Mouse (Mus musculus) kidney, embryonic 14.5 days (tissue): ENCODE measurements around the gene Abl1. TPM values are rescaled to one million over a fixed set of nuclear protein-coding genes. Genes with fewer than 3 reads are reported as not detected.
A peak's percentile ranks its signal among the peaks of the same experiment; 100 is the strongest.

Experiments
- ATAC-seq: fragments of 200-750 bp; cut with Nextera tagmentation; 2 replicates; pipeline ENCODE4 v1.8.0; 2017; ENCODE audit warnings: moderate number of reproducible peaks, mild to moderate bottlenecking, moderate TSS enrichment, moderate library complexity; ENCODE audit not compliant: low FRiP score, low TSS enrichment
- H3K27ac ChIP-seq: fragments of 300-500 bp; sonication (generic); 2 replicates; pipeline ENCODE4 v1.5.1; 2014; ENCODE audit warnings: low read depth, mild to moderate bottlenecking, low read length, moderate library complexity, mixed read lengths
- H3K27me3 ChIP-seq: fragments of 300-500 bp; sonication (generic); 2 replicates; pipeline ENCODE4 v1.6.1; 2014; ENCODE audit warnings: mild to moderate bottlenecking, low read length; ENCODE audit not compliant: control insufficient read depth, insufficient read depth
- H3K36me3 ChIP-seq: fragments of 300-500 bp; sonication (generic); 2 replicates; pipeline ENCODE4 v1.6.1; 2014; ENCODE audit warnings: low read length, mixed read lengths; ENCODE audit not compliant: control insufficient read depth, insufficient read depth
- H3K4me1 ChIP-seq: fragments of 300-500 bp; sonication (generic); 2 replicates; pipeline ENCODE4 v1.6.1; 2014; ENCODE audit warnings: low read length, mixed read lengths; ENCODE audit not compliant: control insufficient read depth, insufficient read depth
- H3K4me2 ChIP-seq: fragments of 300-500 bp; sonication (generic); replicated peaks from 2 replicates; pipeline ENCODE4 v1.6.1; 2014; ENCODE audit warnings: low read depth, mild to moderate bottlenecking, low read length
- H3K4me3 ChIP-seq: fragments of 300-500 bp; sonication (generic); 2 replicates; pipeline ENCODE4 v1.5.1; 2014; ENCODE audit warnings: mild to moderate bottlenecking, low read length
- H3K9ac ChIP-seq: fragments of 300-500 bp; sonication (generic); 2 replicates; pipeline ENCODE4 v1.6.1; 2014; ENCODE audit warnings: low read depth, mild to moderate bottlenecking, low read length, moderate library complexity
- H3K9me3 ChIP-seq: fragments of 300-500 bp; sonication (generic); 2 replicates; pipeline ENCODE4 v1.6.1; 2016; ENCODE audit warnings: low read length; ENCODE audit not compliant: control insufficient read depth
- WGBS: fragments of 180-500 bp; shearing (Covaris S2); extraction: QIAGEN DNeasy Blood & Tissue Kit; methylation state at CpG from one replicate; pipeline ENCODE4 v1.1.7; 2014; 5-methylcytosine and 5-hydroxymethylcytosine counted together
- polyA plus RNA-seq: library from polyadenylated mRNA; unstranded; fragments of >200 nt; fragmentation: Nextera tagmentation; extraction: Ambion mirVana; gene quantifications from 2 replicates; pipeline ENCODE4 v1.2.1, GENCODE M21; 2014

Abl1 gene
- polyA plus RNA-seq, 1 experiment from 2014 or later: 54.6 TPM

GRCm38 (mm10) chr2:31813641-31814040, 125.5 kb downstream of the Abl1 start:
- H3K4me2 ChIP-seq: no peak overlapping the region
- no peak overlapping the region for H3K27ac ChIP-seq
- H3K9ac ChIP-seq: no peak overlapping the region
- no peak overlapping the region for H3K4me3 ChIP-seq
- H3K9me3 ChIP-seq: no peaks in the 10 kb centered on the region
- peaks cover 12% of the 10 kb centered on the region for H3K4me1 ChIP-seq
- no peaks in the 10 kb centered on the region for H3K27me3 ChIP-seq
- ATAC-seq: no peak
- WGBS: 84% methylated on average over 4 of the region's 4 CpGs
- no peaks in the 10 kb centered on the region for H3K36me3 ChIP-seq

DNA sequence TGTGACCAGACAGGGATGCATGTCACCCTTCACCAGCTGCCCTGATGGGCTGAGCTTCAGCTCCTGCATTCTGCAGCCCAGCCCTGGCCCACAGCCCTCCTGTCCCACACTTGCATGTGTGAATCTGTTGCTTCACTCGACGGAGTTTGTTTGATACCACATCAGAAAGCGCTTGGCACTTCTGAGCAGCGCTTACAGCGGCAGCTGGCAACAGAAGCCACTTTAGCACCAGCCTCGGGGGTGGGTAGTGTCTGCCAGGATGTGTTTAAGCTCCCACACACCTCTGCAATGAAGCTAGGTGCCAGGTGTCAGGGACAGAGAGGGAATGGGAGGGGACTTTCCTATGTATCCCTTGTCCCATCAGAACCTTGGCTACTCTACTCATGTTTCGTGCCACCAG, 126.5 kb downstream of the Abl1 start:
- Histone ChIP-seq H3K9ac (no peak overlapping the region), H3K27ac (no peak overlapping the region), H3K4me2 (no peak overlapping the region), H3K4me3 (no peak overlapping the region), H3K9me3 (no peaks in the 10 kb centered on the region), H3K4me1 (peaks cover 8% of the 10 kb centered on the region), H3K36me3 (no peaks in the 10 kb centered on the region), H3K27me3 (no peaks in the 10 kb centered on the region)
- 74% methylated on average over 7 of the region's 7 CpGs for WGBS
- ATAC-seq: no peak

GRCm38 (mm10) chr2:31815367-31815766, 127.2 kb downstream of the Abl1 start:
- H3K4me1 ChIP-seq: peaks cover 1% of the 10 kb centered on the region
- no peak overlapping the region for H3K4me3 ChIP-seq
- 29% methylated on average over 5 of the region's 5 CpGs for WGBS
- ATAC-seq: peak; percentile 75; the same call in 1 of the 2 replicates
- H3K27ac ChIP-seq: no peak overlapping the region
- H3K9me3 ChIP-seq: no peaks in the 10 kb centered on the region
- H3K9ac ChIP-seq: no peak overlapping the region
- H3K27me3 ChIP-seq: no peaks in the 10 kb centered on the region
- H3K4me2 ChIP-seq: no peak overlapping the region
- H3K36me3 ChIP-seq: no peaks in the 10 kb centered on the region

DNA sequence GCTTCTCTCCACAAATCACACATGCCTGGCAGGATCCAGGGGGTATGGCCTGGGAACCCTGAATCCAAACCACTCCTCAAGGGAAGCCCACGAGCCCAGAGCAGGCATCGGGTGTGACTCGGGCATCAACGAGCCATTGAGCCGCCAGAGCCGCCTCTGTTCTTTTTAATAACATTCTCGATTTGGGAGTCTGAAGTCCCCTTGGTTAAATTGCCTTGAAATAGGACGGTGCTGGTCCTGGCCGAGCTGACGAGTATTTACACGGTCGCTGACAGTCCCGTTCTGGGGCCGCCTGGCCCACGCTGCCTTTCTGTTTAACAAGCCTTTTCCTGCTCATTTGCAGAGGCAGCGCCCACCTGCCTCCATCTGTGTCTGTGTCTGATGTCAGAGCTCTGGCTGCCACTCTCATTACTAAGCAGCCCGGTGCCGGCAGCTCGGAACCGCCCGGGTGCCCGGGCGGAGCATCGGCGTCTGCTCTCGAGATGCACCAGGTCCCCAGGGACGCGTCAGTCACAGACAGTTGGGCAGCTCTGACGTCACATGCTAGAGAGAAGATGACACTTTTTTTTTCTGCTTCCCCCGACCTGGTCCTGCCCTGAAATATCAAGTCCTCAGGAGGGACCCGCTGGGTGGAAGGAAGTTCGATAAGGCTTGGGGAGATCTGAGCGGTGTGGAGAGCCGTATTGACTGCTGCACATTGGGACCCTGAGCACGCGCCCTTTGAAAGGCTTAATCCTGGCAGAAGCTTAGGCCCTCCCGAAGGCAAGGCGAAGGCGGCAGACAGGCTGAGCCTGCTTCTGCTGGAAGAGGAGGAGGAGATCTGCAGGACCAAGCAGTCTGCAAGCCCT, 134.6 kb downstream of the Abl1 start:
- H3K4me1 ChIP-seq: peaks cover 8% of the 10 kb centered on the region
- 0 out of 2 replicates have a peak, but pooled peaks cover 13% of the 10 kb centered on the region for H3K27me3 ChIP-seq
- H3K36me3 ChIP-seq: no peaks in the 10 kb centered on the region
- no peak overlapping the region for H3K27ac ChIP-seq
- no peak overlapping the region; the same call in 1 of the 2 replicates for H3K4me3 ChIP-seq
- WGBS: 17% methylated on average over 39 of the region's 39 CpGs
- H3K4me2 ChIP-seq: peak overlapping the region; percentile 34
- no peaks in the 10 kb centered on the region for H3K9me3 ChIP-seq
- 0 out of 2 replicates have a peak overlapping the region, but pooled peaks have one; percentile 18 for H3K9ac ChIP-seq
- peak; percentile 13; the same call in 1 of the 2 replicates for ATAC-seq

GRCm38 (mm10) chr2:31823933-31824730, 136.0 kb downstream of the Abl1 start:
- Histone ChIP-seq H3K27me3 (0 out of 2 replicates have a peak, but pooled peaks cover 13% of the 10 kb centered on the region), H3K4me1 (peaks cover 8% of the 10 kb centered on the region), H3K9me3 (no peaks in the 10 kb centered on the region), H3K4me2 (no peak overlapping the region), H3K27ac (no peak overlapping the region), H3K4me3 (no peak overlapping the region), H3K36me3 (no peaks in the 10 kb centered on the region), H3K9ac (no peak overlapping the region)
- no peak for ATAC-seq
- WGBS: 81% methylated on average over 12 of the region's 15 CpGs

GRCm38 (mm10) chr2:31825469-31825911, 137.3 kb downstream of the Abl1 start:
- H3K27me3 ChIP-seq: 0 out of 2 replicates have a peak, but pooled peaks cover 13% of the 10 kb centered on the region
- H3K4me1 ChIP-seq: peaks cover 8% of the 10 kb centered on the region
- ATAC-seq: no peak
- H3K36me3 ChIP-seq: no peaks in the 10 kb centered on the region
- no peaks in the 10 kb centered on the region for H3K9me3 ChIP-seq
- no peak overlapping the region for H3K4me3 ChIP-seq
- no peak overlapping the region for H3K9ac ChIP-seq
- H3K4me2 ChIP-seq: no peak overlapping the region
- H3K27ac ChIP-seq: no peak overlapping the region
- WGBS: 65% methylated on average over 16 of the region's 16 CpGs

DNA sequence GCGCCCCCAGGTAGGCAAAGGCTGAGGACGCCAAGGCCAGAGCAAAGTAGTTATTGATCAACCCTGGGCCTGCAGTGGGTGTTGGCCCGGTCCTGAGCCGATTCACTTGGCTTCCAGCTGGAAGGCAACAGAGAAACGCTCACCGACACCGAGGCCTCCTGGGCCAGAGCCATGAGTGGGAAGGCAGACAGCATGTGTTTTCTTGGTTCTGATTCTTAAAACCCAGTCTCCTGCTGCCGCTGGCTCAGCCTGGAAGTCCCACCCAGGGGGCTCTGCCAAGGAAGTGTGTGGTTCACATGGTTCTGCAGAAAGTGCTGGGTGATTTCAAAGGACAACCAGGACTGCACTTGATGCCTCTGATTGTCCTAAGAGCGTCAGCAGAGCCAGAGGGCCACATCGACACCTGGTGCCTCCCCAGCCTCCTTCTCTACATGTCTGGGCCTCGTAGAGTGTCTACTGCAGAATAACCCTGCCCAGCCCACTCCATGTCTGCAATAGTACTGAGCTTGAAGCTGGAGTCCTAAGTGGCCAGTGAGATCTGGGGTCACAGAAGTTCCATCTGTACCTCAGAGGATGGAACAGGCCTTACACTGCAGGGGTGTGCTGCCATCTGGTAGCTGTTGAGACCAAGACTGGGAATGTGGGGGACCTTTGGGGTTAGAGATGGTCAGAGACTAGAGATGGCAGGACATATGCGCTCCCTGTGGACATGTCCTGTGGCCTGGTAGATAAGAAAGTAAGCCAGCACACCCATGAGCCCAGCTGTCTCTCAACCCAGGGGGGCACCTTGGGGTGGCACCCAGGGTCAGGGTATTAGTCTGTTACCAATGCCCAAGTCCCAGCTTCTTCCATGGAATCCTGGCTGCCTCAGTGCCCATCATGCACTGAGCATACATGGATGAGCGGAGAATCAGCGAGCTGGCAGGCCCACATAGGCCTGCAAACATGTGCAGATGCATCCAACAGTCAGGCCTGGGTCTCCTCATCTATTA, 138.2 kb downstream of the Abl1 start:
- 76% methylated on average over 14 of the region's 14 CpGs for WGBS

GRCm38 (mm10) chr2:31827877-31828276, 139.7 kb downstream of the Abl1 start:
- Histone ChIP-seq H3K4me2 (no peak overlapping the region), H3K27me3 (0 out of 2 replicates have a peak, but pooled peaks cover 4% of the 10 kb centered on the region), H3K4me1 (peaks cover 6% of the 10 kb centered on the region), H3K9ac (no peak overlapping the region), H3K27ac (no peak overlapping the region), H3K36me3 (no peaks in the 10 kb centered on the region), H3K4me3 (no peak overlapping the region), H3K9me3 (no peaks in the 10 kb centered on the region)
- WGBS: 44% methylated on average over 7 of the region's 7 CpGs
- ATAC-seq: no peak

More for the DNA sequence above, 138.2 kb downstream of the Abl1 start:
- no peaks in the 10 kb centered on the region for H3K9me3 ChIP-seq
- no peak overlapping the region for H3K27ac ChIP-seq
- H3K4me3 ChIP-seq: no peak overlapping the region
- H3K9ac ChIP-seq: no peak overlapping the region
- no peak for ATAC-seq
- no peaks in the 10 kb centered on the region for H3K36me3 ChIP-seq
- H3K4me2 ChIP-seq: no peak overlapping the region
- peaks cover 8% of the 10 kb centered on the region for H3K4me1 ChIP-seq
- 0 out of 2 replicates have a peak, but pooled peaks cover 13% of the 10 kb centered on the region for H3K27me3 ChIP-seq
